Mouse (Mus musculus) kidney, adult 2 months (tissue): Measurements from ENCODE around the gene Gpr146. TPM values are rescaled to one million over a fixed set of nuclear protein-coding genes. Genes with fewer than 3 reads are reported as not detected.
A peak's percentile ranks its signal among the peaks of the same experiment; 100 is the strongest.

Source experiments
- DNase-seq: peaks from one replicate; pipeline ENCODE4 v3.0.0; 2021
- H3K27ac ChIP-seq: fragments of 200-500 bp; 2 replicates; pipeline ENCODE4 v1.5.1; 2012; ENCODE audit warnings: low read depth, low read length, control low read depth, inconsistent platforms; ENCODE audit not compliant: insufficient read depth
- H3K27me3 ChIP-seq: fragments of 200-500 bp; replicated peaks from 2 replicates; pipeline ENCODE4 v1.6.1; 2012; ENCODE audit warnings: mild to moderate bottlenecking, moderate library complexity, low read length, inconsistent platforms; ENCODE audit not compliant: control insufficient read depth, insufficient read depth
- H3K36me3 ChIP-seq: fragments of 200-500 bp; 2 replicates; pipeline ENCODE4 v1.6.1; 2012; ENCODE audit warnings: mild to moderate bottlenecking, moderate library complexity, low read length, inconsistent platforms; ENCODE audit not compliant: control insufficient read depth, insufficient read depth
- H3K4me1 ChIP-seq: fragments of 200-500 bp; 2 replicates; pipeline ENCODE4 v1.6.1; 2011; ENCODE audit warnings: low read length; ENCODE audit not compliant: control insufficient read depth, insufficient read depth
- H3K4me3 ChIP-seq: fragments of 200-500 bp; 2 replicates; pipeline ENCODE4 v1.5.1; 2011; ENCODE audit warnings: mild to moderate bottlenecking, low read depth, low read length, control low read depth; ENCODE audit not compliant: insufficient read depth
- CTCF ChIP-seq: fragments of 200-500 bp; conservative IDR thresholded peaks from 2 replicates; pipeline ENCODE4 v1.5.1; 2011; ENCODE audit warnings: low read depth, mild to moderate bottlenecking, control low read depth, low read length, moderate library complexity, mixed read lengths; ENCODE audit not compliant: insufficient read depth, insufficient read length
- POLR2A ChIP-seq: fragments of 200-500 bp; IDR thresholded peaks from one replicate; pipeline ENCODE4 v1.6.1; 2011; ENCODE audit warnings: low read depth, low read length, control low read depth
- WGBS: fragments of 180-500 bp; shearing (Covaris S2); methylation state at CpG from one replicate; pipeline ENCODE4 v1.1.7; 2018; 5-methylcytosine and 5-hydroxymethylcytosine counted together
- polyA plus RNA-seq: library from polyadenylated mRNA; depleted of rRNA; stranded (reverse); fragments of >200 nt; gene quantifications from 2 replicates; pipeline ENCODE4 v1.2.3, GENCODE M21; 2012

Gpr146 gene
- polyA plus RNA-seq, 1 experiment, result 39.1 TPM

- no peaks in the 10 kb centered on the region for H3K36me3 ChIP-seq
- no peak overlapping the region for H3K4me3 ChIP-seq
- TF ChIP-seq POLR2A (no peak), CTCF (no peak)
- H3K27ac ChIP-seq, result no peak overlapping the region
- DNase-seq, result no peak
- H3K27me3 ChIP-seq, result no peaks in the 10 kb centered on the region
- WGBS, result 86% methylated on average over 2 of the region's 2 CpGs
- no peaks in the 10 kb centered on the region for H3K4me1 ChIP-seq
Measured at GRCm38 (mm10) chr5:139418110-139418509, 40.6 kb downstream of the Gpr146 start.

- no peaks in the 10 kb centered on the region for H3K4me1 ChIP-seq
- no peaks in the 10 kb centered on the region for H3K36me3 ChIP-seq
- H3K4me3 ChIP-seq, result no peak overlapping the region
- TF ChIP-seq POLR2A, result no peak
- TF ChIP-seq CTCF, result no peak
- 65% methylated on average over 3 of the region's 3 CpGs for WGBS
- H3K27me3 ChIP-seq, result no peaks in the 10 kb centered on the region
- H3K27ac ChIP-seq, result no peak overlapping the region
- no peak for DNase-seq
Measured at GRCm38 (mm10) chr5:139418633-139419032, 41.1 kb downstream of the Gpr146 start.

GRCm38 (mm10) chr5:139423026-139423865 is 45.7 kb downstream of the Gpr146 start, which contains the start of gene Gper1:
Gene Gper1, plus strand, starts transcription at chr5:139423151.
- no peak within 1 kb of the TSS for H3K27ac ChIP-seq
- H3K36me3 ChIP-seq, result no peaks in the 10 kb centered on the region
- H3K4me1 ChIP-seq, result no peaks in the 10 kb centered on the region
- WGBS, result 47% methylated on average over 21 of the region's 21 CpGs
- DNase-seq, result no peak
- TF ChIP-seq CTCF (no peak), POLR2A (no peak)
- peak within 1 kb of the TSS; percentile 23; the same call in 1 of the 2 replicates for H3K4me3 ChIP-seq
- H3K27me3 ChIP-seq, result no peaks in the 10 kb centered on the region

- no peak overlapping the region for H3K27ac ChIP-seq
- no peak for DNase-seq
- no peak for TF ChIP-seq CTCF
- TF ChIP-seq POLR2A, result no peak
- no peak overlapping the region for H3K4me3 ChIP-seq
- WGBS, result 39% methylated on average over 9 of the region's 9 CpGs
- no peaks in the 10 kb centered on the region for H3K27me3 ChIP-seq
- H3K36me3 ChIP-seq, result no peaks in the 10 kb centered on the region
- H3K4me1 ChIP-seq, result peaks cover 2% of the 10 kb centered on the region; the same call in 1 of the 2 replicates
Measured at GRCm38 (mm10) chr5:139425198-139425597, 47.7 kb downstream of the Gpr146 start.

GRCm38 (mm10) chr5:139427001-139427400 is 49.5 kb downstream of the Gpr146 start:
- peaks cover 3% of the 10 kb centered on the region; the same call in 1 of the 2 replicates for H3K4me1 ChIP-seq
- 88% methylated on average over 9 of the region's 9 CpGs for WGBS
- no peak overlapping the region for H3K4me3 ChIP-seq
- no peak for TF ChIP-seq POLR2A
- TF ChIP-seq CTCF, result no peak
- no peak overlapping the region for H3K27ac ChIP-seq
- H3K36me3 ChIP-seq, result no peaks in the 10 kb centered on the region
- DNase-seq, result no peak
- H3K27me3 ChIP-seq, result no peaks in the 10 kb centered on the region

- Histone ChIP-seq H3K27ac (no peak overlapping the region), H3K4me1 (peaks cover 3% of the 10 kb centered on the region; the same call in 1 of the 2 replicates), H3K27me3 (no peaks in the 10 kb centered on the region), H3K36me3 (no peaks in the 10 kb centered on the region), H3K4me3 (no peak overlapping the region)
- WGBS, result 68% methylated on average over 9 of the region's 9 CpGs
- DNase-seq, result no peak
- TF ChIP-seq CTCF (no peak), POLR2A (no peak)
Measured at GRCm38 (mm10) chr5:139427989-139428388, 50.5 kb downstream of the Gpr146 start.

GRCm38 (mm10) chr5:139429818-139430341 is 52.4 kb downstream of the Gpr146 start:
- TF ChIP-seq CTCF (no peak), POLR2A (no peak)
- Histone ChIP-seq H3K4me3 (no peak overlapping the region), H3K27ac (peak overlapping the region; percentile 53), H3K27me3 (no peaks in the 10 kb centered on the region), H3K4me1 (peaks cover 3% of the 10 kb centered on the region; the same call in 1 of the 2 replicates), H3K36me3 (no peaks in the 10 kb centered on the region)
- WGBS, result 12% methylated on average over 12 of the region's 12 CpGs
- peak; percentile 68 for DNase-seq
